Mouse (Mus musculus) forebrain, postnatal 0 days (tissue): ENCODE data around the gene Olfr483. TPM values are rescaled to one million over a fixed set of nuclear protein-coding genes. Genes with fewer than 3 reads are reported as not detected.

Source experiments
- ATAC-seq: fragments of 200-750 bp; cut with Nextera tagmentation; 2 replicates; pipeline ENCODE4 v1.8.0; 2017; ENCODE audit warnings: mild to moderate bottlenecking, moderate library complexity
- DNase-seq: peaks from one replicate; pipeline ENCODE4 v3.0.0-alpha.2; 2015
- H3K27ac ChIP-seq: fragments of 300-500 bp; sonication (generic); 2 replicates; pipeline ENCODE4 v1.5.1; 2014; ENCODE audit warnings: low read depth, mild to moderate bottlenecking, antibody characterized with exemption, low read length, moderate library complexity, mixed read lengths
- H3K27me3 ChIP-seq: fragments of 300-500 bp; sonication (generic); 2 replicates; pipeline ENCODE4 v1.6.1; 2014; ENCODE audit warnings: mild to moderate bottlenecking, low read length, mixed read lengths; ENCODE audit not compliant: insufficient read depth
- H3K36me3 ChIP-seq: fragments of 300-500 bp; sonication (generic); 2 replicates; pipeline ENCODE4 v1.6.1; 2014; ENCODE audit warnings: mild to moderate bottlenecking, moderate library complexity; ENCODE audit not compliant: insufficient read depth
- H3K4me1 ChIP-seq: fragments of 300-500 bp; sonication (generic); 2 replicates; pipeline ENCODE4 v1.6.1; 2014; ENCODE audit warnings: antibody characterized with exemption; ENCODE audit not compliant: insufficient read depth
- H3K4me2 ChIP-seq: fragments of 300-500 bp; sonication (generic); 2 replicates; pipeline ENCODE4 v1.6.1; 2014; ENCODE audit warnings: low read depth, mild to moderate bottlenecking, moderate library complexity
- H3K4me3 ChIP-seq: fragments of 300-500 bp; sonication (generic); 2 replicates; pipeline ENCODE4 v1.5.1; 2014; ENCODE audit warnings: low read depth, low read length, mixed read lengths
- H3K9ac ChIP-seq: fragments of 300-500 bp; sonication (generic); 2 replicates; pipeline ENCODE4 v1.6.1; 2014; ENCODE audit warnings: mild to moderate bottlenecking
- H3K9me3 ChIP-seq: fragments of 300-500 bp; sonication (generic); 2 replicates; pipeline ENCODE4 v1.6.1; 2016; ENCODE audit warnings: low read length
- CTCF ChIP-seq: sonication (generic); IDR thresholded peaks from 2 replicates; pipeline ENCODE4 v1.5.1; 2016; ENCODE audit warnings: antibody characterized with exemption, control low read depth, low read depth
- WGBS: fragments of 180-500 bp; shearing (Covaris S2); extraction: QIAGEN DNeasy Blood & Tissue Kit; methylation state at CpG from one replicate; pipeline ENCODE4 v1.1.7; 2014; 5-methylcytosine and 5-hydroxymethylcytosine counted together
- polyA plus RNA-seq: library from polyadenylated mRNA; unstranded; fragments of >200 nt; fragmentation: Nextera tagmentation; extraction: Ambion mirVana; gene quantifications from 2 replicates; pipeline ENCODE4 v1.2.1, GENCODE M21; 2015
- total RNA-seq: library from RNA; depleted of rRNA; stranded (reverse); fragments of >200 nt; gene quantifications from 2 replicates; pipeline ENCODE4 v1.2.3, GENCODE M21; 2014; rRNA removed

Gene Olfr483
- total RNA-seq (not detected in 2 replicates), polyA plus RNA-seq (not detected in 2 replicates)

DNA sequence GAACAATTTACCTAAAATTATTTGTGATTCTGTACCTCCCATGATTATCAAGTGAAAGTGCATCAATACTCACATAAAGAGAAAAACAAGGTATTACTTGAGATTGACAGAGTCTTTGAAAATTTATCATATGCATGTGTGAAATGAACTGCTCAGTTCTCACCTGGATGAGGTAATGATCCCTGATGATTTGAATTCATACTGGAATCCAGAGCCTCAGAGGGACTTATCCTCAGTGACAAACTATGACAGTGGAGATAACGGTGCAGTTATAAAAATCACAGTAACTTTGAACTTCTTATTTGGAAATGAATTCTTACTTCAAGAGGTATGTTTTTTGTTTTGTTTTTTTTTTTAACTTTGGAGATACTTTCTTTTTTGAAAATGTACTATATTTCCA is at the start of gene Olfr483:
Gene Olfr483, plus strand, starts transcription at position 301 of the 400 bp plus-strand sequence.
- Histone ChIP-seq H3K4me2 (no peak within 1 kb of the TSS), H3K4me1 (no peaks in the 10 kb centered on the region), H3K27me3 (no peaks in the 10 kb centered on the region), H3K9me3 (no peaks in the 10 kb centered on the region), H3K27ac (no peak within 1 kb of the TSS), H3K9ac (no peak within 1 kb of the TSS), H3K36me3 (no peaks in the 10 kb centered on the region), H3K4me3 (no peak within 1 kb of the TSS)
- 87% methylated on average over 1 of the region's 1 CpGs for WGBS
- DNase-seq (no peak), ATAC-seq (no peak)
- TF ChIP-seq CTCF, result no peak

DNA sequence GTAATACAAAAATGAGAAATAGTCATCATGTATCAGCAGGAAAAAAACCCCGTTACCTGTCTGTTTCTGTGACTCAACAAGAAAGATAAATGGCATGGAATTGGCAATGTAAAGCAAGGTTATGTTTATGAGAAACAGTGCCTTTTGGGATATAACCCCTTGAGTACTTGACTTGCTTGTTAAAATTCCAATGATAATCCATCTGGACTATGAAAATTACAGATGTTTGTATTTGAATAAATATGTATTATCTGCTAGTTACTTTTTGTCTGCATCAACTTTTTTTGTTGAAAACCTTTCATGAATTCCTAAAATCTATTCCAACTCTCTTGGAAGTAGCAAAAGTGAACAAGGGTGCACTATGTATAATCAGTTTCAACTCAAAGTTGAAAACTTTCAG is 33.4 kb upstream of the Olfr483 start, which contains the start of gene Olfr480:
Gene Olfr480, minus strand, starts transcription at position 101 of the 400 bp plus-strand sequence.
- Histone ChIP-seq H3K4me2 (no peak within 1 kb of the TSS), H3K4me1 (no peaks in the 10 kb centered on the region), H3K9ac (no peak within 1 kb of the TSS), H3K27me3 (no peaks in the 10 kb centered on the region), H3K27ac (no peak within 1 kb of the TSS), H3K4me3 (no peak within 1 kb of the TSS), H3K36me3 (no peaks in the 10 kb centered on the region), H3K9me3 (no peaks in the 10 kb centered on the region)
- no peak for ATAC-seq
- WGBS, result 91% methylated on average over 1 of the region's 1 CpGs
- TF ChIP-seq CTCF, result no peak
- no peak for DNase-seq

DNA sequence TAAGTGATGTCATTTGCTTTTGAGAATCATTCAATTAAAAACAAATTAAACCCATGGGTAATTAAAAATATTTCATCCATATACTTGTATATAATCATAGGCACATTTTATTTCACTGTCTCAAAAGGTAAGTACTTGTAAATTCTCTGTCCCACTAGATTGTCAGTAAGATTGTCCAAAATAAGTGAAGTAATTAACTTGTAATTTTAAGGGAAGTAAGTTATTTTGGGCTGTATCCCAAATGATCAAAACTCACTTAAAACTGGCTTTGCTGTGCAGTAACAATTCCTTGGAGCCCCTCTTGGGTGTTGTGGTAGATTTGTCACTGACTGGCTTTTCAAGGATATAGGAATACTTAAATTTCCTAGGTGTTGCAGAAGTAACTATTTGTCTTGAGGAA is 21.1 kb upstream of the Olfr483 start, which contains the start of gene Olfr481:
Gene Olfr481, plus strand, starts transcription at position 301 of the 400 bp plus-strand sequence.
- no peak for TF ChIP-seq CTCF
- no peak within 1 kb of the TSS for H3K4me2 ChIP-seq
- no peaks in the 10 kb centered on the region for H3K36me3 ChIP-seq
- ATAC-seq, result no peak
- H3K9me3 ChIP-seq, result no peaks in the 10 kb centered on the region
- no peaks in the 10 kb centered on the region for H3K4me1 ChIP-seq
- H3K9ac ChIP-seq, result no peak within 1 kb of the TSS
- no peak within 1 kb of the TSS for H3K27ac ChIP-seq
- no peak within 1 kb of the TSS for H3K4me3 ChIP-seq
- DNase-seq, result no peak
- H3K27me3 ChIP-seq, result no peaks in the 10 kb centered on the region

DNA sequence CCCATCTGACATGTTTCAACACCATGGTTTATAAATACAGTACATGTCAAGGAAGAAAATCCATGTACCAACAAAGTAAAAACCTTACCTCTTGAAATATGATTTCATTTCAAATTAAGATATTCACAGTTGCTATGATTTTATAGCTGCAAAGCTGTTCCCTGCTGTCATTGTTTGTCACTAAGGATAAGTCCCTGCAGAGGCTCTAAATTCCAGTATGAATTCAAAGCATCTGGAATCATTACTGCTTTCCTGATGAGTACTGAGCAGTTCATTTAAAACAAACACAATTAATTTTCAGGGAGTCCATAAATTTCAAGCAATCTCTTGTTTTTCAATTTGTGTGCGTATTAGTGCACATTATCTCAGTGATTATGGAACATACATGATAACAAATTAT is 3.2 kb upstream of the Olfr483 start, which contains the start of gene Olfr482:
Gene Olfr482, minus strand, starts transcription at position 101 of the 400 bp plus-strand sequence.
- Histone ChIP-seq H3K4me1 (no peaks in the 10 kb centered on the region), H3K9me3 (no peaks in the 10 kb centered on the region), H3K27ac (no peak within 1 kb of the TSS), H3K9ac (no peak within 1 kb of the TSS), H3K27me3 (no peaks in the 10 kb centered on the region), H3K36me3 (no peaks in the 10 kb centered on the region), H3K4me3 (no peak within 1 kb of the TSS), H3K4me2 (no peak within 1 kb of the TSS)
- DNase-seq, result no peak
- no peak for TF ChIP-seq CTCF
- ATAC-seq, result no peak
- WGBS, result 90% methylated on average over 1 of the region's 1 CpGs

DNA sequence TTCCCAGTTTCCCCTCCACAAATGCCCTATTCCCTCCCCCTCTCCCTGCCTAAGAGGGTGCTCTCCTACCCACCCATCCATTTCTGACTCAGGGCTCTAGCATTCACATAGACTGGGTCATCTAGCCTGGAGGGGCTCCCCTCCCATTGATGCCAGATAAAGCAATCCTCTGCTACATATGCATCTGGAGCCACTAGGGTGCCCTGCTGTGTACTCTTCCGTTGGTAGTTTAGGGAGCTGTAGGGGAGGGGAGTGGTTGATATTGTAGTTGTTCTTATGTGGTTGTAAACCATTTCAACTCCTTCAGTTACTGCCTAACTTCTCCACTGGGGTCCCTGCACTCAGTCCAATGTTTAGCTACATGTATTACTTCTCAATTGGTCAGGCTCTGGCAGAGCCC is 20.0 kb downstream of the Olfr483 start:
- WGBS, result 26% methylated on average over 1 of the region's 1 CpGs
- no peaks in the 10 kb centered on the region for H3K9me3 ChIP-seq
- no peak overlapping the region for H3K4me2 ChIP-seq
- H3K4me3 ChIP-seq, result no peak overlapping the region
- DNase-seq (no peak), ATAC-seq (no peak)
- no peak for TF ChIP-seq CTCF
- H3K4me1 ChIP-seq, result no peaks in the 10 kb centered on the region
- no peak overlapping the region for H3K9ac ChIP-seq
- H3K27me3 ChIP-seq, result no peaks in the 10 kb centered on the region
- no peaks in the 10 kb centered on the region for H3K36me3 ChIP-seq
- H3K27ac ChIP-seq, result no peak overlapping the region

DNA sequence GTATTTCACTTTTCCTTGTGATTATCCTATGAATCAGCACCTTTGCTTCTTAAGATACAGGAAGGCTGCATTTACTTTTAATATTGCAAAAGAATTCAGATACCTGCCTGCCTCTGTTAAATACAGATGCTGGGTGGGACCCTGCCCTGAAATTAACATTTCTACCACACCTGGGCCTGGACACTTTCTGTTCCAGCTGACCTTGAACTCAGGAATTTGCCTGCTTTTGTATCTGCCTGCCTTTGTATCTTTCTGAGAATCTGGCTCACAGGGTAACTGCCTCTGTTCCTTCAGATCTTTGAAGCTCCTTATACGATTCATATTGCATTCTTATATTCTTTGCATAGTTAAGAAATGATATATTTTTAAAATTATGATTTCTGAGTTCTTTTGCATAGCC is 20.8 kb downstream of the Olfr483 start:
- no peaks in the 10 kb centered on the region for H3K36me3 ChIP-seq
- H3K9ac ChIP-seq, result no peak overlapping the region
- no peak for DNase-seq
- TF ChIP-seq CTCF, result no peak
- WGBS, result 69% methylated on average over 1 of the region's 1 CpGs
- no peaks in the 10 kb centered on the region for H3K4me1 ChIP-seq
- no peaks in the 10 kb centered on the region for H3K9me3 ChIP-seq
- no peak overlapping the region for H3K27ac ChIP-seq
- H3K4me2 ChIP-seq, result no peak overlapping the region
- H3K4me3 ChIP-seq, result no peak overlapping the region
- no peak for ATAC-seq
- H3K27me3 ChIP-seq, result no peaks in the 10 kb centered on the region

DNA sequence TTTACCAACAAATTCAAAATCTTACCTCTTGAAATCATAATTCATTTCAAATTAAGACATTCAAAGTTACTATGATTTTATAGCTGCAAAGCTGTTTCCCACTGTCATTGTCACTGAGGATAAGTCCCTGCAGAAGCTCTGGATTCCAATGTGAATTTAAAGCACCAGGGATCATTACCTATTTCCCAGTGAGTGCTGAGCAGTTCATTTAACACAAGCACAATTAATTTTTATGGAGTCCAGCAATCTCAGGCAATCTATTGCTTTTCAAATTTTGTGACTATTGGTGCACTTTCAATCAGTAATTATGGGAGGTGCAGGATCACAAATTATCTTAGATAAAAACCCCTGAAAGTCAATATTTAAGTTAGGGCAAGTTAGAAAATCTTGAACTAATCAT is 26.7 kb downstream of the Olfr483 start, which contains the start of gene Olfr484:
Gene Olfr484, minus strand, starts transcription at position 101 of the 400 bp plus-strand sequence.
- DNase-seq (no peak), ATAC-seq (no peak)
- no peak for TF ChIP-seq CTCF

More for the DNA sequence above, 26.7 kb downstream of the Olfr483 start, which contains the start of gene Olfr484:
- Histone ChIP-seq H3K9me3 (no peaks in the 10 kb centered on the region), H3K9ac (no peak within 1 kb of the TSS), H3K27me3 (no peaks in the 10 kb centered on the region), H3K36me3 (no peaks in the 10 kb centered on the region), H3K4me3 (no peak within 1 kb of the TSS), H3K27ac (no peak within 1 kb of the TSS), H3K4me1 (no peaks in the 10 kb centered on the region), H3K4me2 (no peak within 1 kb of the TSS)

Other genes with a start within 250 kb of the Olfr483 start
- gene Olfr472, start 202.9 kb upstream of the Olfr483 start, total RNA-seq, result not detected in 2 replicates
- not detected in 2 replicates for gene Olfr472, start 202.9 kb upstream of the Olfr483 start, polyA plus RNA-seq
- not detected in 2 replicates for gene Olfr473, start 170.4 kb upstream of the Olfr483 start, total RNA-seq
- gene Olfr473, start 170.4 kb upstream of the Olfr483 start, polyA plus RNA-seq, result not detected in 2 replicates
- not detected in 2 replicates for gene Olfr474, start 146.2 kb upstream of the Olfr483 start, total RNA-seq
- not detected in 2 replicates for gene Olfr474, start 146.2 kb upstream of the Olfr483 start, polyA plus RNA-seq
- gene Olfr476, start 136.0 kb upstream of the Olfr483 start, total RNA-seq, result not detected in 2 replicates
- gene Olfr476, start 136.0 kb upstream of the Olfr483 start, polyA plus RNA-seq, result not detected in 2 replicates
- gene Olfr477, start 114.2 kb upstream of the Olfr483 start, total RNA-seq, result not detected in 2 replicates
- gene Olfr477, start 114.2 kb upstream of the Olfr483 start, polyA plus RNA-seq, result not detected in 2 replicates
- not detected in 2 replicates for gene Olfr478, start 66.9 kb upstream of the Olfr483 start, total RNA-seq
- gene Olfr478, start 66.9 kb upstream of the Olfr483 start, polyA plus RNA-seq, result not detected in 2 replicates
- not detected in 2 replicates for gene Olfr479, start 50.2 kb upstream of the Olfr483 start, total RNA-seq
- not detected in 2 replicates for gene Olfr479, start 50.2 kb upstream of the Olfr483 start, polyA plus RNA-seq
- not detected in 2 replicates for gene Olfr480, start 33.5 kb upstream of the Olfr483 start, total RNA-seq
- not detected in 2 replicates for gene Olfr480, start 33.5 kb upstream of the Olfr483 start, polyA plus RNA-seq
- not detected in 2 replicates for gene Olfr481, start 21.0 kb upstream of the Olfr483 start, total RNA-seq
- gene Olfr481, start 21.0 kb upstream of the Olfr483 start, polyA plus RNA-seq, result not detected in 2 replicates
- not detected in 2 replicates for gene Olfr482, start 3.3 kb upstream of the Olfr483 start, total RNA-seq
- gene Olfr482, start 3.3 kb upstream of the Olfr483 start, polyA plus RNA-seq, result 0.08 TPM in 1 of 2 replicates, not detected in the other
- gene Olfr484, start 26.6 kb downstream of the Olfr483 start, total RNA-seq, result not detected in 2 replicates
- gene Olfr484, start 26.6 kb downstream of the Olfr483 start, polyA plus RNA-seq, result not detected in 2 replicates
- not detected in 2 replicates for gene Olfr485, start 59.0 kb downstream of the Olfr483 start, total RNA-seq
- gene Olfr485, start 59.0 kb downstream of the Olfr483 start, polyA plus RNA-seq, result not detected in 2 replicates
- not detected in 2 replicates for gene Olfr486, start 71.9 kb downstream of the Olfr483 start, total RNA-seq
- gene Olfr486, start 71.9 kb downstream of the Olfr483 start, polyA plus RNA-seq, result not detected in 2 replicates
- gene Olfr487, start 113.8 kb downstream of the Olfr483 start, total RNA-seq, result not detected in 2 replicates
- gene Olfr487, start 113.8 kb downstream of the Olfr483 start, polyA plus RNA-seq, result not detected in 2 replicates
- gene Olfr488, start 157.5 kb downstream of the Olfr483 start, total RNA-seq, result not detected in 2 replicates
- not detected in 2 replicates for gene Olfr488, start 157.5 kb downstream of the Olfr483 start, polyA plus RNA-seq
- not detected in 2 replicates for gene Olfr490, start 188.1 kb downstream of the Olfr483 start, total RNA-seq
- not detected in 2 replicates for gene Olfr490, start 188.1 kb downstream of the Olfr483 start, polyA plus RNA-seq
- gene Olfr491, start 212.6 kb downstream of the Olfr483 start, total RNA-seq, result not detected in 2 replicates
- not detected in 2 replicates for gene Olfr491, start 212.6 kb downstream of the Olfr483 start, polyA plus RNA-seq
- gene Olfr492, start 222.8 kb downstream of the Olfr483 start, total RNA-seq, result not detected in 2 replicates
- gene Olfr492, start 222.8 kb downstream of the Olfr483 start, polyA plus RNA-seq, result not detected in 2 replicates
- not detected in 2 replicates for gene Olfr493, start 246.1 kb downstream of the Olfr483 start, total RNA-seq
- not detected in 2 replicates for gene Olfr493, start 246.1 kb downstream of the Olfr483 start, polyA plus RNA-seq